Mouse (Mus musculus) Patski (cell line): ENCODE measurements around the gene Acer1. TPM values are rescaled to one million over a fixed set of nuclear protein-coding genes. Genes with fewer than 3 reads are reported as not detected.

Experiments used
- ATAC-seq: fragments of 100-300 bp; one replicate; pipeline ENCODE4 v1.8.0; 2021
- CTCF ChIA-PET: fragments of 350-600 bp; sonication (Branson Sonifier 250); formaldehyde crosslinking; loops from one replicate; lab custom pipeline; 2022; ENCODE audit warnings: inconsistent platforms; lab: Charles Lee
- POLR2A ChIA-PET: fragments of 350-600 bp; sonication (Branson Sonifier 250); formaldehyde crosslinking; loops from one replicate; lab custom pipeline; 2022; ENCODE audit warnings: antibody characterized with exemption, inconsistent platforms; lab: Charles Lee
- DNase-seq: peaks from one replicate; pipeline ENCODE4 v3.0.0-alpha.2; 2011; ENCODE audit warnings: low read depth, low spot score
- H3K27me3 ChIP-seq: fragments of 371-371 bp; one replicate; pipeline ENCODE4 v1.5.1; 2021
- CTCF ChIP-seq: fragments of 100-300 bp; IDR thresholded peaks from one replicate; pipeline ENCODE4 v1.5.1; 2021
- in situ Hi-C: fragments of 300-500 bp; cut with MboI; formaldehyde crosslinking; loops from 3 replicates; pipeline ENCODE4 v1.11.1; 2018; ENCODE audit warnings: low pct_unique_long_range_greater_than_20kb, mixed read lengths
- polyA plus RNA-seq: library from polyadenylated mRNA; unstranded; gene quantifications from one replicate; pipeline ENCODE4 v1.2.3, GENCODE M21; 2021

Gene Acer1
- polyA plus RNA-seq, 1 experiment from 2014 or later = not detected

DNA sequence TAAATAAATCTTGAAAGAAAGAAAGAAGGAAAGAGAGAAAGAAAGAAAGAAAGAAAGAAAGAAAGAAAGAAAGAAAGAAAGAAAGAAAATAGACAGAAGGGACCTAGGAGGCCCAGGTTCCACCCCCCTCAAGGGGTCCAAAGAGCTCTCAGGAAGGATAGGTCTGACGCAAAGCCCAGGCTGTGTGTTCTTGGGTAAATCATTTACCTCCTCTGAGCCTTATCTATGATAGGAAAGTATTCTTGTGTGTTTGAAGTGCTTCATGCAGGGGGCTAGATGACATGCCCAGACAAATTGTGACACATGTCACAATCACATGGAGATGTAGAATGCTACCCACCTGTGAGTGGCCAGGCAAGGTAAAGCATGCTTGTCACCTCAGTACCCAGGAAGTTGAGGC is 29.3 kb downstream of the Acer1 start:
- DNase-seq (no peak), ATAC-seq (no peak)
- in situ Hi-C loops = loop anchor here (5.0 kb wide), 2 partner anchors 60 to 145 kb away; no protein-coding TSS in a partner anchor
- H3K27me3 ChIP-seq = peaks cover 19% of the 10 kb centered on the region
- no peak for TF ChIP-seq CTCF
- ChIA-PET CTCF (no interaction called here), POLR2A (no interaction called here)

DNA sequence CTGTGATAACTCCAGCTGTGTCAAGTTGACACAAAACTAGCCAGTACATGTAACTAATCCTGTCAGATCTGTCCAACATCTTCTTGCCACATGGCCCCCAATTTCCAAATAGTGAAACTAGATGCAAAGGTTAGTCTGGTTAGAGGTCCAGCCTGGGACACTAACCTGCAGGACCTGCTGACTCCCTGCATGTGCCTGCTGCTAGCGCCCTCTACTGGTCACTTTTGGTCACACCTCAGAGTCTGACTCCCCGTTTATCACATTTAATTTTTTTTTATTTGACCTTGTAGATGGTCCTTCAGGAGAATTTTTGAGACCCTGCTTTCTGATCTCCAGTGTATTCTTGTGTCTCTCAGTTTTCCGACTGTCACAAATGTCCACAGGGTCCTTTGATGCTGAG is 31.0 kb downstream of the Acer1 start:
- peaks cover 34% of the 10 kb centered on the region for H3K27me3 ChIP-seq
- no peak for ATAC-seq
- TF ChIP-seq CTCF = peak; percentile 89
- in situ Hi-C loops = loop anchor here (5.0 kb wide), 2 partner anchors 59 to 144 kb away; no protein-coding TSS in a partner anchor
- ChIA-PET POLR2A (no interaction called here), CTCF (interaction anchor here (0.7 to 1.7 kb wide), 4 partner anchors 17 to 59 kb away, joined by 3 to 6 read pairs (median 4); no protein-coding TSS in a partner anchor)
- DNase-seq = no peak

DNA sequence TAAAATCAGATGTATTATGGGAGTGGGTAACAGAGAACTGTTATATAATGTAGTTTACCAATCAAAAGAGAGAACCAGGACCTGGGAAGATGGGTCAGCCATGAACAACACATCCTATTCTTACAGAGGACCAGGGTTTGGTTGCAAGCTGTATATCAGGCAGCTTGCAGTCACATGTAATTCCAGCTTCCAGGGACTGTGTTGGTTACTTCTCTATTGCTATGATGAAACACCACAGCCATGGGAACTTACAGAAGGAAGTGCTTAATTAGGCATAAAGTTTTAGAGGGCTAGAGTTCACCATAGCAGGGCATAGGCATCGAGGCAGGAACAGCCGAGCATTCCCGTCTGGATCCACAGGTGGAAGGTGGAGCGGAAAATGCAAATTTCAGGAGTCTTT is 43.2 kb downstream of the Acer1 start:
- ChIA-PET CTCF (no interaction called here), POLR2A (no interaction called here)
- in situ Hi-C loops = no loop called here
- no peak for ATAC-seq
- no peak for TF ChIP-seq CTCF
- DNase-seq = no peak
- H3K27me3 ChIP-seq = peaks cover 16% of the 10 kb centered on the region

DNA sequence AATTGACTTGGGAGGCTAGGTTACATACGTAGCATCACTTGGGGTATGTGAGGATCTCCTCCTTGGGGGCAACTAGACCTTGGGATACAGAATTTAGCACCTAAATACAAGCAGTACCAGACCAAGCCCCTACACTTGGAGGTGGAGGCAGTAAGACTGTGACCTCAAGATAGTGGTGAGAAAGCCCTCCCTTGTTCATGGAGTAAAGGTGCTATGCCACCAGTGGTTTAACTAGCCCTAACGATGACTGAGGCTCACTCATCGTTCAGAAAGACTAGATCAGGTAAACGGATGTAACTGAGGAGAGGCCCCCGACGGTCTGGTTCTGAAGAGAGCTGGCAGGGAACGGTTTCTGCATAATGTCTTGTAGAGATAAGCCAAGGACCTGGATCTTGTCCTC is 45.2 kb downstream of the Acer1 start:
- ATAC-seq = no peak
- no peak for DNase-seq
- ChIA-PET POLR2A (no interaction called here), CTCF (no interaction called here)
- no peak for TF ChIP-seq CTCF
- peaks cover 16% of the 10 kb centered on the region for H3K27me3 ChIP-seq
- in situ Hi-C loops = no loop called here

GRCm38 (mm10) chr17:56935363-56936131 is 46.4 kb downstream of the Acer1 start, which contains the start of gene Mllt1:
Mllt1 (minus strand) TSS chr17:56935415.
- in situ Hi-C loops = no loop called here
- TF ChIP-seq CTCF = no peak
- POLR2A ChIA-PET = no interaction called here
- DNase-seq (peak; percentile 56), ATAC-seq (peak; percentile 98)
- peaks cover 7% of the 10 kb centered on the region for H3K27me3 ChIP-seq
- CTCF ChIA-PET = no interaction called here

- TF ChIP-seq CTCF = no peak
- POLR2A ChIA-PET = no interaction called here
- CTCF ChIA-PET = interaction anchor here (1.6 kb wide), 1 partner anchor 16 kb away, joined by 5 read pairs; no protein-coding TSS in a partner anchor
- H3K27me3 ChIP-seq = no peaks in the 10 kb centered on the region
- in situ Hi-C loops = no loop called here
- ATAC-seq = peak; percentile 46
- DNase-seq = no peak
Observed at GRCm38 (mm10) chr17:56934545-56935330, 47.2 kb downstream of the Acer1 start.

DNA sequence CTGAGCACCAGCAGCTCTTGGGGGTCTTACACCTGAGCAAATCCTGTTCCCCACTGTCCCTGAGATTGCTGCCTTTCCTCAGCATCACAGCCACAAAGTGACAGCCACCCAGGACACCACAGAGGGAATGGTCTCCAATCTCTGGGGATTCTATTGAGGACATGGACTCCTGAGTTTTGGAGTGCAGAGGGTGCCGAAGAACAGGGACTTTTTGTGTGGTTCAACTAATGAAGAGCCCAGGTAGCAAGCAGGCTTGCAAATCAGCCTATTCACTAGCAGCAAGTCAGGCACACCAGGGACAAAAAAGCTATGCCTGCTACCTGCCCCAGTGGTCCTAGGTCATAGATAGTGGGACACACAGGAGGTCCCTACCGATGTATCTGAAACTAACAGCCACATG is 48.5 kb downstream of the Acer1 start:
- TF ChIP-seq CTCF = no peak
- no peaks in the 10 kb centered on the region for H3K27me3 ChIP-seq
- ChIA-PET CTCF (interaction anchor here (1.6 kb wide), 1 partner anchor 18 kb away, joined by 5 read pairs; no protein-coding TSS in a partner anchor), POLR2A (no interaction called here)
- no peak for ATAC-seq
- in situ Hi-C loops = no loop called here
- no peak for DNase-seq

DNA sequence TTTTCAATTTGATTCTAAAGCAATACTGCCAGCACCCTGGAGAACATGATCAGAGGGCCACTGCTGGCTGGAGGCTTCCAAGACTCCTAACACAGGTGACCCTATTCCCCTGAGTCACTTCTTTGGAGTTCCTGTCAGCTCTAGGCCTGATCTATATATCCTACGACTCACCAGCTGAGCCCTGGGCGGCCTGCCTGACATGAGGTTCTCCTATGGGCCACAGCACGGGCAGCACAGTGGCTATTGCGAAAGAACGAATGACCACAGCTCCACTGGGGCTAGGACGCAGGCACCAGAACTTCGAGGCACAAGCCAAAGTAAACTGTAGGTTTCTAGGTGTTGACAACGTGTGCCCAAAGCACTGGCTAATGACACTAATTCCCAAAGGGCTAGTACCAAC is 51.9 kb downstream of the Acer1 start:
- ATAC-seq (peak; percentile 27), DNase-seq (no peak)
- ChIA-PET CTCF (interaction anchor here (1.5 kb wide), 1 partner anchor 19 kb away, joined by 3 read pairs; no protein-coding TSS in a partner anchor), POLR2A (no interaction called here)
- TF ChIP-seq CTCF = no peak
- no peaks in the 10 kb centered on the region for H3K27me3 ChIP-seq
- in situ Hi-C loops = no loop called here

DNA sequence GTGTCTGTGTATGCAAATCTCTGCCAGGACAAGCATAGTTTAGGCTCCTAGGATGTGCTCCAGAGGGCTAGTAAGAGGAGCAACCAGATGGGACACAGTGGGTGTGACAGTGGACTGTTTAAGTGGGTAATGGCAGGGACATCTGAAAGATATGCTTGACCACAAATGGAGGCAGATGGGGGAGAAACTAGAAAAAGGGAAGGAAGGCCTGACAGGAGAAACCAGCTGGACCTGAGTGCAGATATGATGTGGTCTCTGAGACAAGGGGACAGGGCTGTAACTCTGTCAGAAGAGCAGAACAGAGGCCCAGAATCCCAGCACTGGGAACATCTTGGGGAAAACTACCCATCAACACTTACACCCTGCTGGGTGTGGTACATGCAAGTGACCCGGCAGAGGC is 52.4 kb downstream of the Acer1 start:
- in situ Hi-C loops = loop anchor here (5.0 kb wide), 1 partner anchor 38 kb away; no protein-coding TSS in a partner anchor
- POLR2A ChIA-PET = no interaction called here
- TF ChIP-seq CTCF = no peak
- ATAC-seq (no peak), DNase-seq (no peak)
- no peaks in the 10 kb centered on the region for H3K27me3 ChIP-seq
- CTCF ChIA-PET = interaction anchor here (1.5 kb wide), 1 partner anchor 19 kb away, joined by 3 read pairs; no protein-coding TSS in a partner anchor

- in situ Hi-C loops = loop anchor here (5.0 kb wide), 1 partner anchor 38 kb away; no protein-coding TSS in a partner anchor
- ChIA-PET CTCF (interaction anchor here (1.5 kb wide), 1 partner anchor 20 kb away, joined by 3 read pairs; no protein-coding TSS in a partner anchor), POLR2A (no interaction called here)
- TF ChIP-seq CTCF = no peak
- DNase-seq (no peak), ATAC-seq (no peak)
- H3K27me3 ChIP-seq = no peaks in the 10 kb centered on the region
Observed at GRCm38 (mm10) chr17:56929101-56929500, 52.8 kb downstream of the Acer1 start.
